8 mouse cellular contexts compared by ENCODE assay signal in genomic region chr12:3855762-3856501, GRCm38 (mm10). TPM values are rescaled to one million over a fixed set of nuclear protein-coding genes. Genes with fewer than 3 reads are reported as not detected.
A peak's percentile ranks its signal among the peaks of the same experiment; 100 is the strongest.
DNase-seq lines count a peak whose midpoint lies in the region; ATAC-seq lines count a peak whose summit lies in the region.

No protein-coding gene starts in this region.

- peak; percentile 76 for ATAC-seq in embryonic facial prominence, embryonic 14.5 days (ENCODE audit: low read depth)

- peak overlapping the region; percentile 80 for H3K27ac ChIP-seq in embryonic facial prominence, embryonic 14.5 days (replicated peaks; ENCODE audit: low read depth, low read length)
- peak overlapping the region; percentile 99 for H3K27ac ChIP-seq in macrophage

- H3K36me3 ChIP-seq in embryonic facial prominence, embryonic 14.5 days (ENCODE audit: control insufficient read depth, insufficient read depth, low read length) = peaks cover 56% of the 10 kb centered on the region
- H3K36me3 ChIP-seq in macrophage (ENCODE audit: inconsistent target) = peaks cover 13% of the 10 kb centered on the region

- intact Hi-C loops in heart, postnatal 14 days (cut with DNase I) = no loop called here

- no peaks in the 10 kb centered on the region for H3K9me3 ChIP-seq in embryonic facial prominence, embryonic 14.5 days (ENCODE audit: control insufficient read depth, low read length)

- peaks cover 67% of the 10 kb centered on the region for H3K79me2 ChIP-seq in macrophage (ENCODE audit: inconsistent target)

- peaks cover 15% of the 10 kb centered on the region for H3K4me1 ChIP-seq in embryonic facial prominence, embryonic 14.5 days (ENCODE audit: control insufficient read depth, insufficient read depth, low read length)

- no peak overlapping the region for H3K4me3 ChIP-seq in embryonic facial prominence, embryonic 14.5 days (ENCODE audit: low read depth, low read length)
- no peak overlapping the region for H3K4me3 ChIP-seq in macrophage (ENCODE audit: inconsistent target)

- H3K27me3 ChIP-seq in embryonic facial prominence, embryonic 14.5 days (replicated peaks; ENCODE audit: control insufficient read depth, insufficient read depth, low read length) = no peaks in the 10 kb centered on the region

- 19% methylated on average over 7 of the region's 7 CpGs for WGBS in embryonic facial prominence, embryonic 14.5 days
- WGBS in macrophage (ENCODE audit: missing documents) = 1% methylated on average over 7 of the region's 7 CpGs

- no peak overlapping the region for H3K4me2 ChIP-seq in embryonic facial prominence, embryonic 14.5 days (ENCODE audit: low read depth, low read length)

- peak; percentile 70 for DNase-seq in CD4-positive, CD25-positive, alpha-beta regulatory T cell, adult 2 months (ENCODE audit: low read depth, low spot score)
- DNase-seq in adipocyte (ENCODE audit: low spot score) = peak; percentile 79
- DNase-seq in embryonic facial prominence, embryonic 14.5 days (ENCODE audit: low spot score) = peak; percentile 78
- peak; percentile 73 to 80 for DNase-seq in heart, postnatal 14 days
- DNase-seq in kidney, postnatal 4 days = peak; percentile 71 to 83
- peak; percentile 35 to 42 for DNase-seq in spleen, adult 18-20 months
- DNase-seq in layer of hippocampus, adult 9-10 months (ENCODE audit: low spot score) = no peak

- 0 out of 2 replicates have a peak overlapping the region, but pooled peaks have one; percentile 31 for H3K9ac ChIP-seq in embryonic facial prominence, embryonic 14.5 days (ENCODE audit: low read depth, low read length)

RNA-seq across cellular contexts. Expression of gene Dnmt3a, which starts 50.1 kb away (rescaled TPM):
- polyA plus RNA-seq in embryonic facial prominence, embryonic 14.5 days (2014; fragmentation: Nextera tagmentation; extraction: Ambion mirVana) = 64.9 and 65.2 TPM in 2 replicates
- total RNA-seq in heart, postnatal 14 days (2021) = 100 to 1,000 TPM; 118 to 122 TPM
- total RNA-seq in macrophage (2018; cell fraction: chromatin; rRNA removed) = 1,000 to 10,000 TPM in 3 of 26 experiments, 100 to 1,000 TPM in 23; 182 to 1,452 (median 590) TPM
- total RNA-seq in macrophage (2018; cell fraction: cytosol; rRNA removed) = 100 to 1,000 TPM in 25 of 26 experiments, 10 to 100 TPM in 1; 83.9 to 342 (median 173) TPM
- 100 to 1,000 TPM; 125 to 674 (median 269) TPM for total RNA-seq in macrophage (2018; cell fraction: nucleus; rRNA removed)
- 76.3 to 253 TPM (median 241 TPM) in 3 replicates for polyA plus RNA-seq in macrophage (2018)
